Mouse (Mus musculus) bone marrow macrophage, adult 2 months (primary cell): ENCODE results near the gene Ddx42. TPM values are rescaled to one million over a fixed set of nuclear protein-coding genes. Genes with fewer than 3 reads are reported as not detected.

Source experiments
- H3K27ac ChIP-seq: 2 replicates; pipeline ENCODE4 v1.5.1; 2012; ENCODE audit warnings: low read depth, low read length; ENCODE audit not compliant: insufficient read depth
- H3K4me1 ChIP-seq: 2 replicates; pipeline ENCODE4 v1.6.1; 2012; ENCODE audit warnings: low read length; ENCODE audit not compliant: control insufficient read depth, insufficient read depth
- H3K4me3 ChIP-seq: 2 replicates; pipeline ENCODE4 v1.5.1; 2012; ENCODE audit warnings: mild to moderate bottlenecking, low read length, moderate library complexity; ENCODE audit not compliant: insufficient read depth
- CTCF ChIP-seq: IDR thresholded peaks from 2 replicates; pipeline ENCODE4 v1.5.1; 2012; ENCODE audit warnings: low read depth, mild to moderate bottlenecking, low read length, moderate library complexity
- POLR2A ChIP-seq: IDR thresholded peaks from 2 replicates; pipeline ENCODE4 v1.6.1; 2012; ENCODE audit warnings: mild to moderate bottlenecking, low read depth, low read length, borderline replicate concordance
- polyA plus RNA-seq: library from polyadenylated mRNA; stranded (reverse); fragments of >200 nt; gene quantifications from 2 replicates; pipeline ENCODE4 v1.2.4, GENCODE M21; 2012; ENCODE audit not compliant: missing spikeins, insufficient read depth, insufficient read length

Ddx42 gene
- polyA plus RNA-seq, 1 experiment, result 42.8 TPM

DNA sequence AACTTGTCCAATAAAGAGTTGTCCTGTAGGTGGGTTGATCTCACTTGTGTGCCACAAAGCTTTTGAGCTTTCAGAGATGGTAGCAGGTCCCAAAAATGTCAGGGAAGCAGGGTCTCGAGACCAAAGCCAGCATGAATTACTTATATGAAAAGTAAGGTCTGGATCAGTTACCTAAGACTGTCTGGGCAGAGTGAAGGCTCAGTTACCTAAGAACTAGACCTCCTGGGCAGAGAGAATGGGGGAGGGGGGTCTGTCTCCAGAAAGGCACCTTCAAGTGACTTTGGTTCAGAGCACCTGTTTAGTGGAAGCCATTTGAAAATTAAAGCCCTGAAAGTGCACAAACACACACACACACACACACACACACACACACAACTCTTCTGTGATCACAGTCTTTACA lies 57.6 kb downstream of the Ddx42 start:
- no peak overlapping the region for H3K27ac ChIP-seq
- H3K4me1 ChIP-seq, result peaks cover 25% of the 10 kb centered on the region
- H3K4me3 ChIP-seq, result no peak overlapping the region
- TF ChIP-seq CTCF, result no peak
- TF ChIP-seq POLR2A, result no peak

DNA sequence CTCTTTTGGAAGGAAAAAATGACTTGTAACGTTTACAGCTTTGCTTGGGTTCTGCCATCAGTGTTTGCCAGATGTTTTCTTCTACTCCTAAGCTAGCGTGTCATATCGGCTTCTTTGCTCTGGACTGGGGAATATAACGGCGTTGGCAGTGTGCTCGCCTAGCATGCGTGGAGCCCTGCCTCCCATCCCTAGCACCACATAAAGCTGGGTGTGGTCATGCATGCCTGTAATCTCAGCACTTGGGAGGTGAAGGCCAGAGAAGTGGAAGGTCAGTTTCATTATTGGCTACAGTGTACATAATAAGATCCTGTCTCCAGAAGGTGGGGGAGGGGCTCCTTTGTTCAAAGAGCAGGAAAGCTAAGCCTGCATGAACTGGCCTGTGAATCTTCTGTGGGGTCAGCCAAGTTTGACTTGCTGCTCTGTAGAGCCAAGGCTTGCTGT lies 58.3 kb downstream of the Ddx42 start:
- Histone ChIP-seq H3K27ac (no peak overlapping the region), H3K4me3 (no peak overlapping the region), H3K4me1 (peaks cover 23% of the 10 kb centered on the region)
- no peak for TF ChIP-seq CTCF
- TF ChIP-seq POLR2A, result no peak

DNA sequence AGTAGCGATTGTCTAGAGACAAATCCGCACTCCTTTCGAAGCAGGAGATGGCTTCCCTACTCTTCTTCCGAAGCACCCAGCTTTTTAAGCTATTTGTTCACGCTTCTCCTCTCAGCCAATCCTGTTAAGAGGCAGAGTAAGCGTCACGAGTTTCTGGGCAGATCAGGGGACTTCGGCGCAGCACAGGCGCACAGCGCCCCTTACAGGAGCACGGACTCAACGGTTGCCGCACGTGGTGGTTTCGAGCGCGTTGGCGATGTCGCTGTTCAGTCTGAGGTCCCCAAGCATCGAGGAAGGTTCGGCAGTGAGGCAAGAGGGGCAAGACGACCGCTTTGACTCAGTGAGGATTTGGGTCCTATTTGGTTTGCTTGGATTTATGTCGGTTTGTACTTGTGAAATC lies 59.7 kb downstream of the Ddx42 start, which contains the start of gene Tcam1:
TSS of gene Tcam1 (plus strand) at position 219 of the 400 bp plus-strand sequence.
- Histone ChIP-seq H3K4me1 (peaks cover 11% of the 10 kb centered on the region), H3K4me3 (no peak within 1 kb of the TSS), H3K27ac (no peak within 1 kb of the TSS)
- TF ChIP-seq POLR2A, result no peak
- TF ChIP-seq CTCF, result peak; percentile 56

- Histone ChIP-seq H3K4me1 (peaks cover 21% of the 10 kb centered on the region), H3K27ac (no peak overlapping the region), H3K4me3 (no peak overlapping the region)
- TF ChIP-seq CTCF (no peak), POLR2A (no peak)
Measured at GRCm38 (mm10) chr11:106282452-106282851, 65.7 kb downstream of the Ddx42 start.

DNA sequence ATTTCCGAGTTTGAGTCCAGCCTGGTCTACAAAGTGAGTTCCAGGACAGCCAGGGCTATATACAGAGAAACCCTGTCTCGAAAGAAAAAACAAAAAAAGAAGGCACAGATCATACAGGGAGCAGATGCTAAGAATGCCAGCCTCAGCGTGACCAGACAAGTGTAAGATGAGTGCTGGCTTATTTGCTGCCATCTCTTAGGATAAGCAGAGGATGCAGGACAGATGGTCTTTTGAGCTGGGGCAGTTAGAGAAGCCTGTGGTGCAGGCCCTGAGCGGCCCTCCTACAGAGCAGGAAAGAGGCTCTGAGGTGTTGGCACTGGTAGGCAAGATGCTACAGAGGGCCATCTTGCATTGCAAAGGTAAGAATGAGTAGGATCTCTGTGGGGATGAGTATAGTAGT lies 66.6 kb downstream of the Ddx42 start:
- H3K27ac ChIP-seq, result no peak overlapping the region

DNA sequence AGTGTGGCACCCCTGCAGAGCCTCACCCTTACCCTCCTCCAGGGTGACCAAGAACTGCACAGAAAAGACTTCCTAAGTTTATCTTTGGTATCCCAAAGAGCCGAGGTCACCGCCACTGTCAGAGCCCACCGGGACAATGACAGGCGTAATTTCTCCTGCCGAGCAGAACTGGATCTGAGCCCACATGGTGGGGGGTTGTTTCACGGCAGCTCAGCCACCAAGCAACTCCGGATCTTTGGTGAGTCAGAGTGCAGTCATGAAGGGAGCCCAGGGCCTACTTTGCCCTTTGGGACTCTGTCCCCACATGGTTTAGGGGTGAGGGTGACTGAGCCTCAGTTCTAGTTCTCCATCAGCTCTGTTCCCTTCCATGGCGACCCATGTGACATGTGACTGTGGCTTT lies 67.4 kb downstream of the Ddx42 start:
- no peak for TF ChIP-seq POLR2A
- TF ChIP-seq CTCF, result no peak
- Histone ChIP-seq H3K4me1 (peaks cover 21% of the 10 kb centered on the region), H3K4me3 (no peak overlapping the region), H3K27ac (no peak overlapping the region)

More for the DNA sequence above, 66.6 kb downstream of the Ddx42 start:
- Histone ChIP-seq H3K4me3 (no peak overlapping the region), H3K4me1 (peaks cover 21% of the 10 kb centered on the region)
- no peak for TF ChIP-seq CTCF
- TF ChIP-seq POLR2A, result no peak

GRCm38 (mm10) chr11:106286206-106286605 lies 69.5 kb downstream of the Ddx42 start:
- H3K27ac ChIP-seq, result no peak overlapping the region
- TF ChIP-seq POLR2A (no peak), CTCF (no peak)
- H3K4me1 ChIP-seq, result peaks cover 24% of the 10 kb centered on the region
- H3K4me3 ChIP-seq, result no peak overlapping the region

- H3K27ac ChIP-seq, result no peak overlapping the region
- peaks cover 21% of the 10 kb centered on the region for H3K4me1 ChIP-seq
- TF ChIP-seq CTCF (no peak), POLR2A (no peak)
- H3K4me3 ChIP-seq, result no peak overlapping the region
Measured at GRCm38 (mm10) chr11:106286987-106287386, 70.3 kb downstream of the Ddx42 start.

DNA sequence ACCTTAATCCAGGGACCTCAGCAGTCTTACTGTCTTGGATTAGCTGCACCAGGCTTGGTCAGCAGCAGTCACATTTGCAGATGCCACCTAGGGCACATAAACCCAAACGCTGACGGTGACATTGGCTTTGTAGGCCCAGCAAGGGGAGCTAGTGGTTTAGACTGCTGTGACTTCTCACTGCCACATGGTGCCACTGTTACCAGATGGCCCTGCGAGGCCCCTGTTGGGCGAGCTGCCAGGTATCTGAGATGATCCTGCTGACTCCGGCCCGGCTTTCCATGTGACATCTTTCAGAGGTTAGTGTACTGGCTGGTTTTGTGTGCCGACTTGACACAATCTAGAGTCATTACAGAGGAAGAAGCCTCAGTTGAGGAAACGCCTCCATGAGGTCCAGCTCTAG lies 72.6 kb downstream of the Ddx42 start:
- Histone ChIP-seq H3K27ac (peak overlapping the region; percentile 71; the same call in 1 of the 2 replicates), H3K4me3 (no peak overlapping the region), H3K4me1 (peaks cover 5% of the 10 kb centered on the region)
- TF ChIP-seq POLR2A, result no peak
- TF ChIP-seq CTCF, result no peak

- H3K27ac ChIP-seq, result no peak overlapping the region
- no peak overlapping the region for H3K4me3 ChIP-seq
- peaks cover 3% of the 10 kb centered on the region for H3K4me1 ChIP-seq
- no peak for TF ChIP-seq CTCF
- no peak for TF ChIP-seq POLR2A
Measured at GRCm38 (mm10) chr11:106290376-106290775, 73.7 kb downstream of the Ddx42 start.

DNA sequence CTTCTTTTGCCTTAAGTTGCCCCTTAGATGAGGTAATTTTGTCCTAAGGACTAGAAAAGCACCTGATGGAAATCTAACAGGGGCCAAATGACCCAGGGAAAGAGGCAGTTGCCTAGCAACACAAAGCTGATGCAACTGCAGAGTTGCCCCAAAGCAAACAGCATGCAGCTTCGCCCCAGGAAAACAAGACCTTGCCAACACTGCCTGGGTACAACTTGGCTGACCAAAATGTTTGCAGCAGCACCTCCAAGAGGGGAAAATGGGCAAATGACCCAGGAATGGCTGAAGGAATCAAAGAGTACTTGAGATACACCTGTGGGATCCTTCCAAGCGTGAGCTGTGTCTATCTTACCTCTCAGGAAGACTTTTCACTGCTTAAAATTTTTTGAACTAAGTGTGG lies 75.1 kb downstream of the Ddx42 start:
- Histone ChIP-seq H3K4me3 (no peak overlapping the region), H3K4me1 (peaks cover 3% of the 10 kb centered on the region), H3K27ac (no peak overlapping the region)
- TF ChIP-seq CTCF, result no peak
- no peak for TF ChIP-seq POLR2A

Other genes with a start within 250 kb of the Ddx42 start
- gene Ace, start 249.0 kb upstream of the Ddx42 start, polyA plus RNA-seq, result 0.27 and 0.88 TPM in 2 replicates
- gene Ace3, start 222.3 kb upstream of the Ddx42 start, polyA plus RNA-seq, result not detected in 2 replicates
- not detected in 2 replicates for gene Kcnh6, start 208.8 kb upstream of the Ddx42 start, polyA plus RNA-seq
- gene Dcaf7, start 180.1 kb upstream of the Ddx42 start, polyA plus RNA-seq, result 48.8 and 55.3 TPM in 2 replicates
- 7.2 and 7.6 TPM in 2 replicates for gene Taco1, start 150.9 kb upstream of the Ddx42 start, polyA plus RNA-seq
- gene Map3k3, start 132.3 kb upstream of the Ddx42 start, polyA plus RNA-seq, result 67.0 and 70.9 TPM in 2 replicates
- not detected in 2 replicates for gene Gm10840, start 56.1 kb upstream of the Ddx42 start, polyA plus RNA-seq
- gene Limd2, start 56.1 kb upstream of the Ddx42 start, polyA plus RNA-seq, result 263 and 272 TPM in 2 replicates
- 23.8 and 25.4 TPM in 2 replicates for gene Strada, start 14.8 kb upstream of the Ddx42 start, polyA plus RNA-seq
- gene Ccdc47, start 582 bp upstream of the Ddx42 start, polyA plus RNA-seq, result 97.3 and 99.5 TPM in 2 replicates
- 17.7 and 21.7 TPM in 2 replicates for gene Ftsj3, start 39.2 kb downstream of the Ddx42 start, polyA plus RNA-seq
- gene Psmc5, start 39.2 kb downstream of the Ddx42 start, polyA plus RNA-seq, result 76.9 and 78.8 TPM in 2 replicates
- gene Smarcd2, start 56.0 kb downstream of the Ddx42 start, polyA plus RNA-seq, result 89.5 and 89.8 TPM in 2 replicates
- gene Tcam1, start 59.7 kb downstream of the Ddx42 start, polyA plus RNA-seq, result not detected in 2 replicates
- not detected in 2 replicates for gene Gh, start 84.9 kb downstream of the Ddx42 start, polyA plus RNA-seq
- 5.1 and 6.5 TPM in 2 replicates for gene Cd79b, start 97.8 kb downstream of the Ddx42 start, polyA plus RNA-seq
- not detected in 2 replicates for gene Scn4a, start 136.4 kb downstream of the Ddx42 start, polyA plus RNA-seq
- not detected in 2 replicates for gene Prr29, start 148.5 kb downstream of the Ddx42 start, polyA plus RNA-seq
- gene Icam2, start 171.1 kb downstream of the Ddx42 start, polyA plus RNA-seq, result 7.4 and 9.4 TPM in 2 replicates